Comparison of ENCODE assay signal across 17 mouse cellular contexts in genomic region chr19:32737844-32738243, GRCm38 (mm10).
"Had no signal": no experiment of that assay in that cellular context is flagged by ENCODE, and none has a peak within 500 bp of the region (broad histone marks: within the 10 kb centered on the region; RNA-seq: fewer than 3 reads in every experiment).

No protein-coding gene starts in this region.

- H3K4me1 ChIP-seq: limb, embryonic 10.5 days; limb, embryonic 13.5 days; midbrain, embryonic 13.5 days had no signal

- ATAC-seq: liver, postnatal 0 days; lung, postnatal 0 days; midbrain, embryonic 13.5 days; midbrain, embryonic 16.5 days had no signal

- H3K9ac ChIP-seq: limb, embryonic 13.5 days; liver, embryonic 14.5 days; liver, postnatal 0 days; lung, embryonic 14.5 days; midbrain, embryonic 13.5 days had no signal

- H3K9me3 ChIP-seq: limb, embryonic 10.5 days; limb, embryonic 13.5 days; midbrain, embryonic 13.5 days had no signal

- H3K4me3 ChIP-seq: layer of hippocampus, adult 2 months; limb, embryonic 10.5 days; limb, embryonic 13.5 days; midbrain, embryonic 13.5 days had no signal

- DNase-seq: kidney, adult 2 months; kidney, postnatal 25 days; layer of hippocampus, adult 9-11 months; liver; liver, postnatal 0 days; lung, embryonic 14.5 days; thymus, adult 2 months; thymus, postnatal 25 days had no signal

- H3K4me2 ChIP-seq: limb, embryonic 13.5 days; lung, embryonic 14.5 days; midbrain, embryonic 13.5 days had no signal

- H3K36me3 ChIP-seq: limb, embryonic 10.5 days; limb, embryonic 13.5 days; midbrain, embryonic 13.5 days had no signal

- H3K27me3 ChIP-seq: limb, embryonic 13.5 days; midbrain, embryonic 13.5 days had no signal

- H3K27ac ChIP-seq: kidney, postnatal 0 days; layer of hippocampus, adult 2 months; limb, embryonic 10.5 days; limb, embryonic 13.5 days; liver, embryonic 14.5 days; macrophage; midbrain, embryonic 13.5 days had no signal
